Mouse (Mus musculus) midbrain, embryonic 14.5 days (tissue): ENCODE data around the gene Usp3. TPM values are rescaled to one million over a fixed set of nuclear protein-coding genes. Genes with fewer than 3 reads are reported as not detected.
A peak's percentile ranks its signal among the peaks of the same experiment; 100 is the strongest.

Experiments
- ATAC-seq: fragments of 200-750 bp; cut with Nextera tagmentation; 2 replicates; pipeline ENCODE4 v1.8.0; 2017; ENCODE audit warnings: moderate number of reproducible peaks, moderate library complexity; ENCODE audit not compliant: low FRiP score, low TSS enrichment
- DNase-seq: peaks from one replicate; pipeline ENCODE4 v3.0.0-alpha.2; 2015
- H3K27ac ChIP-seq: fragments of 300-500 bp; sonication (generic); replicated peaks from 2 replicates; pipeline ENCODE4 v1.5.1; 2014; ENCODE audit warnings: mild to moderate bottlenecking, low read depth, low read length, moderate library complexity
- H3K27me3 ChIP-seq: fragments of 300-500 bp; sonication (generic); 2 replicates; pipeline ENCODE4 v1.6.1; 2014; ENCODE audit warnings: low read length, control low read depth, mixed read lengths; ENCODE audit not compliant: control insufficient read depth, insufficient read depth
- H3K36me3 ChIP-seq: fragments of 300-500 bp; sonication (generic); 2 replicates; pipeline ENCODE4 v1.6.1; 2014; ENCODE audit warnings: low read length, control low read depth; ENCODE audit not compliant: control insufficient read depth, insufficient read depth
- H3K4me1 ChIP-seq: fragments of 300-500 bp; sonication (generic); 2 replicates; pipeline ENCODE4 v1.6.1; 2014; ENCODE audit warnings: mild to moderate bottlenecking, antibody characterized with exemption, low read length, control low read depth; ENCODE audit not compliant: control insufficient read depth, insufficient read depth
- H3K4me2 ChIP-seq: fragments of 300-500 bp; sonication (generic); 2 replicates; pipeline ENCODE4 v1.6.1; 2014; ENCODE audit warnings: mild to moderate bottlenecking, low read length, moderate library complexity
- H3K4me3 ChIP-seq: fragments of 300-500 bp; sonication (generic); replicated peaks from 2 replicates; pipeline ENCODE4 v1.5.1; 2014; ENCODE audit warnings: low read depth, low read length
- H3K9ac ChIP-seq: fragments of 300-500 bp; sonication (generic); replicated peaks from 2 replicates; pipeline ENCODE4 v1.6.1; 2014; ENCODE audit warnings: mild to moderate bottlenecking, low read length, moderate library complexity
- H3K9me3 ChIP-seq: fragments of 300-500 bp; sonication (generic); 2 replicates; pipeline ENCODE4 v1.6.1; 2016; ENCODE audit warnings: low read length, control low read depth, mixed read lengths; ENCODE audit not compliant: control insufficient read depth
- WGBS: fragments of 180-500 bp; shearing (Covaris S2); extraction: QIAGEN DNeasy Blood & Tissue Kit; methylation state at CpG from one replicate; pipeline ENCODE4 v1.1.7; 2014; 5-methylcytosine and 5-hydroxymethylcytosine counted together
- polyA plus RNA-seq: library from polyadenylated mRNA; unstranded; fragments of >200 nt; fragmentation: Nextera tagmentation; extraction: Ambion mirVana; gene quantifications from 2 replicates; pipeline ENCODE4 v1.2.1, GENCODE M21; 2014

The Usp3 gene
- polyA plus RNA-seq, 1 experiment from 2014 or later: 104 TPM

DNA sequence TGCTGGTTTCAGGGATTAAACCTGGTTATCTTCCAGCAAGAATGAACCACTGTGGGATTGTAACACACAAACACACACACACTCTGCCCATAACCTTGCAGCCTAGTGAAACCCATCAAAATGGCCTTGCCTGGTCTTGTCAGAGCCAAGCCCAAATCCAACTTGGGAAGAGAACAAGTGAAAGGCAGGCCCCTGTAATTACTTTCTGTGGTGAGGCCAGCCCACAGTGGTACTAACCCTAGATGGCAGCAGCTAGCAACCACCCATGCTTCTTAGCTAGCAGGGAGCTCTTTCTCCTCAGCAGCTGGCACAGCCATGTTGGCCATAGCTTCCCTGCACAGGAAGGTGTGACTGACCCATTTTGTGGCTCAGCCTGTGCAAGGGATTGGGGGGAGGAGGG is 79.8 kb downstream of the Usp3 start:
- Histone ChIP-seq H3K27ac (no peak overlapping the region; the same call in 1 of the 2 replicates), H3K9ac (no peak overlapping the region), H3K36me3 (peaks cover 64% of the 10 kb centered on the region), H3K9me3 (no peaks in the 10 kb centered on the region), H3K27me3 (no peaks in the 10 kb centered on the region), H3K4me1 (peaks cover 12% of the 10 kb centered on the region), H3K4me3 (no peak overlapping the region), H3K4me2 (no peak overlapping the region)
- ATAC-seq (no peak), DNase-seq (peak; percentile 48)

DNA sequence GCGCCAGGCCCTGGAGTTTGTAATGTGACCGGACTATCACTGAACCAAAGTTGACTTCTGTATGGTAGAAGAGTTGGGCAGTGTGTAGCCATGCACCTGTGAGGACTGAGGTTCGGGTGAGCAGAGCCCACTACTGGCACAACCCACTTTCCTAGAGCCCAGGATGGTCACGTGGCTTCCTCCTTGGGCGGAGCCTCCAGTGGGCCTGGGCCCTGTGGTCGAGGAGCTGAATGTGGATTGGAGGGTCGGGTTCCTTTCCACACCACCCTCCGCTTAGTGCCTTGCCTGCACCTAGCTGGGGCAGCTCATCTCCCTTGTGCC is 80.6 kb downstream of the Usp3 start:
- Histone ChIP-seq H3K4me1 (peaks cover 12% of the 10 kb centered on the region), H3K4me3 (peak overlapping the region; percentile 57), H3K27me3 (no peaks in the 10 kb centered on the region), H3K9ac (peak overlapping the region; percentile 78), H3K36me3 (peaks cover 64% of the 10 kb centered on the region), H3K4me2 (peak overlapping the region; percentile 100), H3K9me3 (no peaks in the 10 kb centered on the region), H3K27ac (peak overlapping the region; percentile 98)
- under 1% methylated on average over 8 of the region's 8 CpGs for WGBS
- ATAC-seq: peak; percentile 89
- peak; percentile 92 for DNase-seq

- Histone ChIP-seq H3K27ac (peak overlapping the region; percentile 98), H3K9ac (peak overlapping the region; percentile 78), H3K4me3 (peak overlapping the region; percentile 57), H3K4me2 (peak overlapping the region; percentile 100), H3K27me3 (no peaks in the 10 kb centered on the region), H3K4me1 (peaks cover 12% of the 10 kb centered on the region), H3K36me3 (peaks cover 64% of the 10 kb centered on the region), H3K9me3 (no peaks in the 10 kb centered on the region)
- ATAC-seq (peak; percentile 92), DNase-seq (peak; percentile 99)
- WGBS: under 1% methylated on average over 78 of the region's 78 CpGs
Measured at GRCm38 (mm10) chr9:66511580-66512350, 81.2 kb downstream of the Usp3 start.

- Histone ChIP-seq H3K9ac (peak overlapping the region; percentile 70), H3K4me2 (peak overlapping the region; percentile 100), H3K4me1 (peaks cover 12% of the 10 kb centered on the region), H3K27me3 (no peaks in the 10 kb centered on the region), H3K36me3 (peaks cover 64% of the 10 kb centered on the region), H3K9me3 (no peaks in the 10 kb centered on the region), H3K4me3 (peak overlapping the region; percentile 57), H3K27ac (peak overlapping the region; percentile 98)
- ATAC-seq: no peak
- peak; percentile 51 for DNase-seq
- WGBS: 0% methylated on average over 2 of the region's 2 CpGs
Measured at GRCm38 (mm10) chr9:66510944-66511343, 82.0 kb downstream of the Usp3 start.

GRCm38 (mm10) chr9:66510351-66510841 is 82.5 kb downstream of the Usp3 start:
- 62% methylated on average over 7 of the region's 7 CpGs for WGBS
- peak; percentile 18 for DNase-seq
- peaks cover 64% of the 10 kb centered on the region for H3K36me3 ChIP-seq
- ATAC-seq: no peak
- H3K9ac ChIP-seq: no peak overlapping the region
- H3K4me1 ChIP-seq: peaks cover 12% of the 10 kb centered on the region
- H3K9me3 ChIP-seq: no peaks in the 10 kb centered on the region
- H3K27me3 ChIP-seq: no peaks in the 10 kb centered on the region
- H3K4me2 ChIP-seq: peak overlapping the region; percentile 100; the same call in 1 of the 2 replicates
- H3K4me3 ChIP-seq: no peak overlapping the region
- H3K27ac ChIP-seq: peak overlapping the region; percentile 98

DNA sequence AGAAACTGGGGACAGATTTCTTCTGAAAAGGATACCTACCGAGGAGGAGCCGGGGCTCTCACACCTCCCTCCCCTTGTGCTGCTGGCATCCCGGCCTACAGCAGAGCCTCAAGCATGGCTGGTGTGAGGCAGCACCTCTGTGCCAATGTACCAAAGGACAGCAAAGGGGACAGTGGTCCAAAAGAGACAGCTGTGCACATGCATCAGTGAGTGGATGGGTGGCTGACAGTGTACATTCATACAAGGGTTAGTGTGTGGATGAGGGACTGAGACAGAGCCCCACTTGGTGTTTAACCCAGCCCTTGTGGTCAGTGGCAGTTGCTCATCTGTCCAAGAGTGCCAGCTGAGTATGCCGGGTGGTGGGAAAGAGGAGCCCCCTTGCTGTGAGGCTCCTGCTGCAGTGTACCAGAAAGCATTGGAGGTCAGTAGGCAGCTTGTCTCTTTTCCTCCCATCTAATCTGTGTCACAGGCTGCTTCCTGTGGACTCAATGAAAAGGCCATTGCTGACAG is 84.0 kb downstream of the Usp3 start:
- H3K4me1 ChIP-seq: peaks cover 12% of the 10 kb centered on the region
- H3K9ac ChIP-seq: no peak overlapping the region
- DNase-seq: no peak
- no peak overlapping the region for H3K27ac ChIP-seq
- no peak overlapping the region for H3K4me2 ChIP-seq
- H3K27me3 ChIP-seq: no peaks in the 10 kb centered on the region
- ATAC-seq: no peak
- whole genome bisulfite sequencing: 67% methylated on average over 4 of the region's 4 CpGs
- no peak overlapping the region for H3K4me3 ChIP-seq
- H3K36me3 ChIP-seq: peaks cover 65% of the 10 kb centered on the region
- H3K9me3 ChIP-seq: no peaks in the 10 kb centered on the region

- peaks cover 12% of the 10 kb centered on the region for H3K4me1 ChIP-seq
- no peak overlapping the region for H3K27ac ChIP-seq
- ATAC-seq (no peak), DNase-seq (no peak)
- H3K9ac ChIP-seq: no peak overlapping the region
- H3K36me3 ChIP-seq: peaks cover 67% of the 10 kb centered on the region
- 90% methylated on average over 3 of the region's 3 CpGs for WGBS
- no peak overlapping the region for H3K4me3 ChIP-seq
- H3K4me2 ChIP-seq: no peak overlapping the region
- no peaks in the 10 kb centered on the region for H3K9me3 ChIP-seq
- H3K27me3 ChIP-seq: no peaks in the 10 kb centered on the region
Measured at GRCm38 (mm10) chr9:66507684-66508083, 85.3 kb downstream of the Usp3 start.

DNA sequence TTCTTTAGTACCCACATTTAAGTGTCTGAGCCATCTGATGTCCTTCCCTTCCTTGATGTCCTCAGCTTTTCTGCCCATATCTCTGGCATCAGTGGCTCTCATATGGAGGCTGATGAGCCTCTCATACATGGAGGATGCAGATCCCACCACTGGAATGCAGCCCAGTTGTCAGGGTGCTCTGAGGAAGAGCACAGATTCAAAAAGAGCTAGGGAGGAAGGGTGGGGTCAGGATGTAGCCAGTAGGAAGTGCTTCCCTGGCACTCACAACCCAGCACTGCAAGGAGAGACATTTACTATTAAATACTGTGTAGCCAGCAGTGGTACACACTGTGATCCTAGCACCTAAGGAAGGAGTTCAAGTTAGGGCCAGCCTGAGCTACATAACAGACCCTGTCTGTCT is 86.5 kb downstream of the Usp3 start:
- no peaks in the 10 kb centered on the region for H3K9me3 ChIP-seq
- H3K27me3 ChIP-seq: no peaks in the 10 kb centered on the region
- no peak overlapping the region for H3K4me3 ChIP-seq
- no peak overlapping the region for H3K4me2 ChIP-seq
- ATAC-seq: no peak
- H3K9ac ChIP-seq: no peak overlapping the region
- peaks cover 12% of the 10 kb centered on the region for H3K4me1 ChIP-seq
- 0 out of 2 replicates have a peak overlapping the region, but pooled peaks have one; percentile 45 for H3K27ac ChIP-seq
- no peak for DNase-seq
- H3K36me3 ChIP-seq: peaks cover 80% of the 10 kb centered on the region

DNA sequence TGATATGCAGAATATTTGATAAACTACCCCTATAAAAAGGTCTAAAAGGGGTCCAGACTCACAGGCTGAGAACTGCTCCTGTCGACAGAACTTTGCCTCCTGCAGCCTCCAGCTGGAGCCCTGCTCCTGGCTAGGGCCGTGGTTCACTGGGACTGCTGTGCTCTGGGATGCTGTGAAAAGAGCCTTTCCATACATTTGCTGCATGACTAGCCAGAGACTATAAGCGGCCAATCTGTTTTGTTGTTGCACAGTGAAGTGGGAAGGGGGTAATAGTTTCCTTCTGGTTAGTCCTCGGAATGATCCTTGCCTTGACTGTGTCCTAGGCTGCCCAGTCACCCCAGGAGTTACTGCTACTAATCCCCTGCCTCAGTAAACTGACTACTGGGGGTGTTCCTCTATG is 86.9 kb downstream of the Usp3 start:
- Histone ChIP-seq H3K9me3 (no peaks in the 10 kb centered on the region), H3K4me3 (no peak overlapping the region), H3K4me2 (no peak overlapping the region), H3K9ac (no peak overlapping the region), H3K27me3 (no peaks in the 10 kb centered on the region), H3K4me1 (peaks cover 10% of the 10 kb centered on the region), H3K36me3 (peaks cover 84% of the 10 kb centered on the region), H3K27ac (0 out of 2 replicates have a peak overlapping the region, but pooled peaks have one; percentile 45)
- ATAC-seq (no peak), DNase-seq (peak; percentile 32)
- WGBS: 4% methylated on average over 4 of the region's 4 CpGs
